Mouse (Mus musculus) cerebral cortex, adult 2 months (tissue): Measurements from ENCODE around the gene Gm13084.

Experiments
- WGBS: fragments of 180-500 bp; shearing (Covaris S2); methylation state at CpG from one replicate; pipeline ENCODE4 v1.1.7; 2018; 5-methylcytosine and 5-hydroxymethylcytosine counted together

Gene Gm13084

GRCm38 (mm10) chr4:143815993-143816392 is at the start of gene Gm13084:
TSS of gene Gm13084 (minus strand) at chr4:143816093.
- 79% methylated on average over 2 of the region's 2 CpGs for WGBS

GRCm38 (mm10) chr4:143846197-143846596 is 30.3 kb upstream of the Gm13084 start, which contains the start of gene Gm13103:
TSS of gene Gm13103 (plus strand) at chr4:143846497.

GRCm38 (mm10) chr4:143789052-143789451 is 26.8 kb downstream of the Gm13084 start, which contains the start of gene Gm13023:
TSS of gene Gm13023 (plus strand) at chr4:143789352.
- WGBS = 89% methylated on average over 3 of the region's 3 CpGs
